Mouse (Mus musculus): ENCODE measurements around the gene Rtn4ip1. TPM values are rescaled to one million over a fixed set of nuclear protein-coding genes. Genes with fewer than 3 reads are reported as not detected.
"Not testable (repeated sequence)": the region's sequence is repeated elsewhere in the genome, so short reads cannot be mapped to it uniquely, and the experiment has no call there.

Gene Rtn4ip1
- 10 to 100 TPM; 10.7 to 11.2 TPM for total RNA-seq (2021)

DNA sequence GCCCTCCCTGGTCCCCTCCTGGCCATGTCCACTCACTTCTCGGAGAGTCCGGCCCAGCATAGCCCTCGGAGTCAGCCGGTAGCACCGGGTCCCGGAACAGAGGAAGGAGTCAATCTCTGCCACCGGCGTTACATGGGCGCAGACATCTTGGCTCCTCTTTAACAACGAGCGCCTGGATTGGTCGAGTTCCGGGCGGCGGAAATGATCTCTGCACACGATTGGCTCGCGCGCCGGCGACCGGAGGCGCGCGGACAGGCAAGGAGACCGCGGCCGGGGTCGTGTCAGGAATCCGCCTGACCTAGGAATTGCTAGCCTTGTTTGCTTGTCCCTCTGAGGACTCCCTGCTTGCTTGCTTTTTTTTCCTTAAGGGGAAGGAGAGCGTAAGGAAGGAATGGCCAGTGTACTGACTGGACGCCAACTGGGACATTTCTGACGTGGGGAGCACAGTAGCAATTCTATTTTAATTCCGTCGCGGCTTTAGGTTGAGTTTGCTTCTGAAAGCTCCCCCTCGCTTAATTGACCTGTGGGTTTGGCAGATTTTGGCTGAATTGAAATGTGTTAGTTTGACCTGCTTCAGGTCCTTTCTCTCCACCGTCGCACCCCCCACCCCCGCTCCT lies at the start of gene Rtn4ip1, which contains the start of gene Qrsl1:
Gene Rtn4ip1 (plus strand): TSS at position 230 of the 617 bp plus-strand sequence.
Gene Qrsl1 (minus strand): TSS at position 168 of the 617 bp plus-strand sequence.
- DNase-seq, result peak; percentile 93
- intact Hi-C loops (cut with DNase I), result loop anchor here (5.0 kb wide), 1 partner anchor 324 kb away; the partner anchor contains the start of gene Cd24a

DNA sequence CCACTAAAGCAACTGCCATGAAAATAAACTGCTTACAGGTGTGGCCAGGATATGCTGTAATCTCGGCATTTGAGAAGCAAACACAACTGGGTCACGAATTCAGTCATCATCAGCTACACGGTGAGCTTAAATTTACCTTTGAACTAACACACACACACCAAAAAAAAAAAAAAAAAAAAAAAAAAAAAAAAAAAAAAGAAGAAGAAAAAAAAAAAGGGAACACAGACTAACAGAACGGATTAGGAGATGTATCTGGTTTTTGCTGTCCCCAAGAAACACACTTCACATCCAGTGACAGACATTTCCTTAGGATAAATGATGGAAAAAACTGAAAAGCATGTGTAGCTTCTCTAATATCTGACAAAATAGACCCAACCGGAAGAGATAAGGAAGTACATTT lies 49.7 kb upstream of the Rtn4ip1 start:
- intact Hi-C loops (cut with DNase I), result no loop called here
- no peak for DNase-seq

GRCm38 (mm10) chr10:43855916-43856315 lies 45.7 kb upstream of the Rtn4ip1 start:
- DNase-seq, result no peak
- intact Hi-C loops (cut with DNase I), result no loop called here

GRCm38 (mm10) chr10:43856351-43856750 lies 45.3 kb upstream of the Rtn4ip1 start:
- intact Hi-C loops (cut with DNase I), result no loop called here
- no peak for DNase-seq

GRCm38 (mm10) chr10:43870752-43871151 lies 30.9 kb upstream of the Rtn4ip1 start:
- intact Hi-C loops (cut with DNase I), result no loop called here
- peak; percentile 47 for DNase-seq

DNA sequence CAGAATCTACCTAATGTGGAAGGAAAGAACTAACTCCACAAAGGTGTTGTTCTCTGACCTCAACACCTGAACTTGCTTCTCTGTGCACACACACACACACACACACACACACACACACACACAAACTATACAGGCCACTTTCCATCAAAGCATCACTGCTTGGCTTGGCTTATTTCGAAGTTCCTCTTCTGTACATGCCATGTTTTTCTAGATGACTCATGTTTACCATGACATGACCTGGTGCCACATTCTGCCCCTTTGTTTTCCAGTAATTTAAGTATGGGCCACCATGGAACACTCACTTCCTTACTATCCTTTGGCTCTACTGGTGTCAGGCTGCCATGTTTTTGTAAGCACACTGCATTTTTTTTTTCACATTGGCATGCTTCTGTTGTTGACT lies 30.1 kb upstream of the Rtn4ip1 start:
- intact Hi-C loops (cut with DNase I), result no loop called here
- no peak for DNase-seq

GRCm38 (mm10) chr10:43887676-43888075 lies 13.9 kb upstream of the Rtn4ip1 start:
- intact Hi-C loops (cut with DNase I), result no loop called here
- no peak for DNase-seq

DNA sequence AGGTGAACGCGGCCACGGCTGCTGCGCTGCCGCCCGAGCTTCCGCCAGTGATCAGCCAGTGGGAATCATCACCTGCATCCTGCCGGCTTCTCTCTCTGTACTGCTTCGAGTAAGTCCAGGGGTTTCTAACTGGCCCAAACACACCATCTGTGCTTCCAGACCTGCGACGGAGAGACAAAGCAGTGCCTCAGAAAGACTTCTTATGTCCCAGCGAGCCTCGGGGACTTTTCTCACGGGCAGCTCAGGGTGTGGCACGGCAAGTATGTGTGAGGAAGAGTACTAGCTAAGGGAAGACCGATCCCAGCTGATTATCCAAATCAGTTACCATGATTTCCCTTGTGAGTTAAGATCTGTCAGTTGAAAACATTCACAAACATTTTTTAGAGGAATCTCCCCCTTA lies 12.6 kb upstream of the Rtn4ip1 start:
- no peak for DNase-seq
- intact Hi-C loops (cut with DNase I), result no loop called here

DNA sequence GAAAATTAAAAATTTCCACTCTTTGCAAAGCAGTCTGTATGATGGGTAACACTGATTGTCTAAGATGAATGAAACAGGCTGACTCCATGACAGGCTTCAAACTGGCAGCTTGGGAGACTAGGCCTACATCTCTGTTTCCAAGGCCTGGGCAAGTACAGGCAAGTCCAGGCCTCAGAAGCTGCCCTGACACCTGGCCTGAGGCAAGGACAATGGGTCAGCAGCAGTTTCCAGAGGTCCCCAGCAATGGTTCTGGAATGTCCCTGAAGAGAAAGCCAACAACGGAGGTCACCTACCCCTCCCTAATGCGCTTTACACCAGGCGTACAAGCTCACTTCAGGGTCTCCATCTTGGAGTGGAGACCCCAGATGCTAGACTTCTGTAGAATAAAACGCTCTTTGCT lies 8.6 kb upstream of the Rtn4ip1 start:
- intact Hi-C loops (cut with DNase I), result no loop called here
- no peak for DNase-seq

- intact Hi-C loops (cut with DNase I), result no loop called here
- DNase-seq, result no peak
Observed at GRCm38 (mm10) chr10:43896065-43896464, 5.5 kb upstream of the Rtn4ip1 start.

- intact Hi-C loops (cut with DNase I), result no loop called here
- no peak for DNase-seq
Observed at GRCm38 (mm10) chr10:43898276-43898675, 3.3 kb upstream of the Rtn4ip1 start.

DNA sequence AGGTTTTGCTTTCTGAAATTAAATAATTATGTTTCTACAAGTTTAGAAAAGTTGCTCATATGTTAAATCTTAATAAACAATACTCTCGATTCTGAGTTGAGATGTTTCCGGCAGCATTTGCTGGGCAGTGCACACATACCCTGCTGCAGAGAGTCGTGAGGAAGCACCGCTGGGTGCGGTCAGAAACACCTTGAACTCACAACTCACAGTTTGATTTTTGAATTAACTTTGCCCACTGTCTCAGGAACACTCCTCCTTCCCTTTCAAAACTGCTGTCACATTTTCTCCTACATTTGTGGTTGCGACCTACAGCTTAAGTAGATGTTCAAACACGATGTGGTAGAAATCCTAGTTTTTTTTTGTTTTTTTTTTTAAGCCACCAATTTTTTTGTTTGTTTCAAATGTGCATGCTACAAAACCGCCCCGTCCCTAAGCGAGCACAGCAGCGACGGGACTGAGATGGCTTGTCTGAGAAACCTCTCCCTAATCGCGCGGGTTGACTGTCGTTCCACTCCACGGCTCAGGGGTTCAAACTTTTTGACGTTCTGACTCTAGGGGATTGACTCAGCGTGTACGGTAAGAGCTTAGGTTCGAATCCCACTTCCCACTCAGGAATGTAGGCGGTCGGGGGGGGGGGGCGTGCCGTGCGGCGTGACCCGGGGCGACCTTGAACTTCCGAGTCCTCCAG lies 580 bp upstream of the Rtn4ip1 start:
- no peak for DNase-seq
- intact Hi-C loops (cut with DNase I), result loop anchor here (5.0 kb wide), 1 partner anchor 324 kb away; the partner anchor contains the start of gene Cd24a

DNA sequence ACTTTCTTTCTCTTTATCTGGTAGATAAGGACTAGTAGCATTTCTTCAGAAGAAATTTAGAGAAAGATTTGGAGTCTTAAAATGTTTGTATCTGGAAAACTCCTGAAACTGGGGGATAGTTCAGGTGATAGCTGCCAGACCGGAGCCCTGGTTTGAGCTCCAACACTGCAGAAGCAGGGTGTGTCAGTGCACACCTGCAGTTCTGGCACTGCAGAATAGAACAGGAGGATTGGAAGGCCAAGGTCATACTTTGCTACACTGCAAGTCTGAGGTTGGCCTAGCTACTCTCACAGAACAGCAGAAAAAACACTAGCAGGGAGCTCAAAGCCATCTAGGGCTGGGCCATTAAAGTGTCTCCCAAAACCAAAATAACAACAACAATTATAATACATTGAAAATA lies 3.0 kb downstream of the Rtn4ip1 start:
- intact Hi-C loops (cut with DNase I), result loop anchor here (5.0 kb wide), 1 partner anchor 327 kb away; the partner anchor contains the start of gene Cd24a
- no peak for DNase-seq

GRCm38 (mm10) chr10:43910032-43910872 lies 8.6 kb downstream of the Rtn4ip1 start:
- intact Hi-C loops (cut with DNase I), result no loop called here
- DNase-seq, result no peak

DNA sequence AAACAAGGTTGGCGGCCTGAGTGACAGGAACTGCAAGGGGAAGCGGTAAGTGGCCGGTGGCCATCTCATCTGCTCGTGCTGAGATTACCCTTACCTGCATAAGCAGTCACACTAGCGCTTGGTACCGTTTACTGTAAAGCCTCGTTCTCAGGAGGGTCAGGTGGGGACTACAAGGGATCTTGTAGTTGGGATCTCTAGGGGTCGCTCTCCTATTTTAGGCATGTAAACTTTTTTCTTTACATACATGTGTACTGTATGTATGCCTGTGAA lies 9.2 kb downstream of the Rtn4ip1 start:
- intact Hi-C loops (cut with DNase I), result no loop called here
- no peak for DNase-seq

DNA sequence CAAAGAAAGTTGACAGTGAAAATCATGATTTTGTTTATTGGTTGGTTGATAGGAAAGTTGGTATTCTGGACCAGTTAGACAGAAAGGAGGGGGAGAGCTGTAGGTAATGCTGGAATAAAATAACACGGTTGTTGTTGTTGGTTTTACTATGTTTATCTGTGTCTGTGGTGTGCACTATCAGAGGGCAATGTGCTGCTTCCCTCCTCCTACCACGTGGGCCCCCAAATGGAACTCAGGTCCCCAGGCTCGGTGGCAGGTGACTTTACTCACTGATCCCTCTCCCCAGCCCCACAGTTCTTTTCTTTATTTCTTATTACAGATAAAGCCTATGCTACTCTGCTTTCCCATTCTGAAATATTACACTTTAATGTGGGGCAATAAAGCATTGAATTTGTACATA lies 10.6 kb downstream of the Rtn4ip1 start:
- intact Hi-C loops (cut with DNase I), result no loop called here
- no peak for DNase-seq

DNA sequence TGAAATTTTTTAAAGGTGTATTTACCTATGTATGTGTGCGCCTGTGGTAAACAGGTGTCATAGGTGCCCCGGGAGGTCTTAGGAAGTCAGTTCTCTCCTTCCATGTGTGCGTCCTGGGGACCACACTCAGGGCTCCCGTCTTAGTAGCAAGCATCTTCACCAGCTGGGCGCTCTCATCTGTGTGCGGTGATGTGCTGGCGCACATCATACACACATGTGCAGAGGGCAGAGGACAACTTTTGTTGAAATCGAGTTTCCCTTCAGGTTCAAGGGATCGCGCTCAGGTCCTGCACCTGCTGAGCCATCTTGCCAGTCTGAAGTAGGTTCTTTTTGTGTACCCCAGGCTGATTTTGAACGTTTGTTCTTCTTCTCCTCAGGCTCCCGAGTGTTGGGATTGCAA lies 14.6 kb downstream of the Rtn4ip1 start:
- intact Hi-C loops (cut with DNase I), result no loop called here
- DNase-seq, result no peak

DNA sequence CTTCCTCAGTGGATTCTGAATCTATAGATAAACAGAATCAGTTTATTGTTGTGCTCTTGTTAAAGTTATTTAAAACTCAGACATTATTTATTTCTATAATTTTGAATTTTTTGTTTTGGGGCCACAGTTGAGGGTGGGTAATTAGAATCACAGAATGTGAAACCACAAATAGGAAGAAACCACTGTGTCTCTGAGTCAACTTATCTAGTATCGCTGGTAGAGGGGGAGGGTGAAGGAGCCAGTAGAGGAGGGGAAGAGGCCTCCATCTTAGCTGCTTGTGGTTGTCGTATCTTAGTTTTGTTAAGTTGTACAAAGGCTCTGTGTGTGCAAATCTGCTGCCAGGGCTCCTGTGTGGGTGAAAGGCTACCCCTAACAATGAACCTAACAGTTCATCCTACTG lies 15.1 kb downstream of the Rtn4ip1 start:
- intact Hi-C loops (cut with DNase I), result no loop called here
- no peak for DNase-seq

DNA sequence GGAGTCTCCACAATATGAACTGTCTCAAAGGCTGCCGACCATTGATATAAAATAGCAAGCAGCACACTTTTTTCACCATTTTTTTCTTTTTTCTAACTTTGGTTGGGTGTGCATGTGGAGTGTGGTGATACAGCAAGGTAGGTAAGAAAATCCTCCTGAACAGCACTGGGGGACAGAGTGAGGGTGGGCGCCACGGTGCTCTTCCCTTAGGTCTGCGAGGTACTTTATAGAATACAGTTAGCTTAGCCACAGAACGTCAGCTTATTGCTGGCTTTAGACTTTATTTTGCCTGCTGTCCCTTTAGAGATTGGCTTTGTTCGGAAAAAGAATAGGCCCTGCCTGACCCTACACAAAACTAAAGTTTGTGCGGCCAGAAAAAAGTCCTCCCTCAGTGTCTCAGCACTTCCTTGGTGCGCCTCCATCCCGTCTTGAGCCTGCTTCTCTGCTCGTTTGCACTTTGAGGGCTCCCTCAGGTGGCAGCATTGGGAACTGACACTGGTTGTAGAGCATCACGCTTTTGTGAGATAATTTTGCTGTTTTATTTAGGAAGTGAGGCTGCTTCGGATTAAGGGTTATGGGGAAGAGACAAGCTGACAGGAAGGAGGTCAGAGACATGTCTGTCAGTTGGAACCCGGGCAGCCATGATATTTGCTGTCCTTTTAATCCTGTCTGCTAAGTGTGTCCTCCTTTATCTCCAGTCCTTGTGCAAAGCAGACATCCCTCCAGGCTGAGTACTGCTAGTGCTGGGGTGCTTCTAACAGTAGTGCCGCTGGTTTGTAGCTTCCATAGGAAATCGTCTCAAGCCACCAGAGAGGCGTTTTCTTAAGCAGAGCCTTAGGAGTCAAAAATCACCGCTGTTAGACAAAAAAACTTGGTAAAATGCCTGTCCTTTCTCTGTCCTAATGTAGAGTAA lies 17.3 kb downstream of the Rtn4ip1 start:
- peak; percentile 84 for DNase-seq
- intact Hi-C loops (cut with DNase I), result loop anchor here (2.0 kb wide), 1 partner anchor 344 kb away; no protein-coding TSS in a partner anchor

DNA sequence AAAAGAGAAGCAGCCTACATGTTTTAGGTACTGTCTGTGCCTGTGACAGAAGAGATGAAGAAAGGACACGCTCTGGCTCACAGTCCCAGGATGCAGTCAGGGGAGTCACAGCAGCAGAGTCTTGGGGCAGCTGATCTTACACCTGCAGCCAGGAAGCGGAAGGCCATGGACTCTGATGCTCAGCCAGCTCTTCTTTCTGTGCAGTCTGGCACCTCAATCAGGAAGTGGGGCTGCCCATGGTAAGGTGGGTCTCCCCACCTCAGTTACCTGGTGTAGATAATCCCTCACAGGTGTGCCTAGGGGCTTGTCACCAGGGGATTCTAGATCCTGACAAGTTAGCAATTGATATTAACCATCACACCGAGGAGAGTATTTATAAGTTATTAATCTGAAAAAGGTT lies 21.5 kb downstream of the Rtn4ip1 start:
- intact Hi-C loops (cut with DNase I), result no loop called here
- no peak for DNase-seq

- DNase-seq; intact Hi-C loops (cut with DNase I): not testable (repeated sequence)
Observed at GRCm38 (mm10) chr10:43925776-43926175, 24.2 kb downstream of the Rtn4ip1 start.

Data from left cerebral cortex, postnatal 4 days (tissue).